Mouse (Mus musculus) c-Kit-positive CD71-positive TER-119-positive erythroid progenitor cells, embryonic 14.5 days (primary cell): ENCODE results near the gene Mxi1.

ENCODE experiments used
- DNase-seq: peaks from one replicate; pipeline ENCODE4 v3.0.0-alpha.2; 2013; ENCODE audit warnings: low spot score

Mxi1 gene

DNA sequence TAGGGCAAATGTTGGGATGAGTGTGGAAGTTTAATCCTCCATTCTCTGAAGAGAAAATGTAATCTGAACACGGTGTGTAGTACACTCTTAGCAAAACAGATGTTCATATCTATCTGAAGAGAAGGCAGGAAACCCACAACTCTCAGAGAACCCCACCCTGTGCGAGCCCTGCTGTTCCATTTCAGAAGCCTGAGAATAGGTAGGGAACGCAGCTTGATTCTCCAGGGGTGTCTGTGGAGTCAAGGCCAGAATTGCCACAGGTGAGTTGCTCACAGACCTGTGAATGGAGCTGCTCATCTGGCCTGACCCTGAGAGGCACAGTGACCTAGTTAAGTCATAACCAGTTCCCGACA is 10.5 kb upstream of the Mxi1 start:
- DNase-seq: no peak

DNA sequence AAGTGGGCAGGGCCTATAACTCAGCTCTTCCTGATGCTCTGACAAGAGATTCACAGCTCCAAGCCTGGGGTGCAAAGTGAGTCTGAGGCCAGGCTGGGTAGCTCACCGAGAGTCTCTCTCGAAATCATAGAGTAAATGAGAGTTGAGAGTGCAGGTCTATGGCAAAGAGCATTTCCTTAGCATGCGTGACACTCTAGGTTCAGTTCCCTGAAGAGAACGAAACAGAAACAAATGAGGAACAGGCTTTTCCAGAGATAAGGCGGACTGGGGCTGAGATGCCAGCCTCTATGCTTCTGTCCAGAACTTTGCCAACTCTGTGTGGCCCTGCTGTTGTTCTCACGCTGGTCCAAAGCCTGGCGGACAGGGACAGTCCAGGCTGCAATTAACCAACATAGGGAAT is 6.9 kb upstream of the Mxi1 start:
- no peak for DNase-seq

DNA sequence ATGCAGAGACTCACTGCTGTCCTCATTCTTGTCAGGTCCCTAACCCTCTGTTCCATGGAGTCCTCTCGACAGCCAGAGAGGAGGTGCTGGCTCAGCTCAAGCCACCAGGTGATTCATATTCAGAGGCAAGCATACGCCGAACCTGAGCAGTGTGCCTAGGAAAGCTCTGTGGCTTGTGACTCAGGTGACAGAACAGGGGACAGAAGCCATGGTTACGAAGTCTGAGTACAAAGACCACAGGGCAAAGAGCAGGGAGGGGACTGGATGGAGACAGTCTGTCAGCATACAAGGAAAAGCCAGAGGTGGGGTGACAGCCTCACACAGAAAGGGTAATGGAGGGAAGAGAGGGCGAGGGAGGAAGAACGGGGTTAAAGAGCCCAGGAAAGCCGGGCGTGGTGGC is 4.7 kb upstream of the Mxi1 start:
- no peak for DNase-seq

DNA sequence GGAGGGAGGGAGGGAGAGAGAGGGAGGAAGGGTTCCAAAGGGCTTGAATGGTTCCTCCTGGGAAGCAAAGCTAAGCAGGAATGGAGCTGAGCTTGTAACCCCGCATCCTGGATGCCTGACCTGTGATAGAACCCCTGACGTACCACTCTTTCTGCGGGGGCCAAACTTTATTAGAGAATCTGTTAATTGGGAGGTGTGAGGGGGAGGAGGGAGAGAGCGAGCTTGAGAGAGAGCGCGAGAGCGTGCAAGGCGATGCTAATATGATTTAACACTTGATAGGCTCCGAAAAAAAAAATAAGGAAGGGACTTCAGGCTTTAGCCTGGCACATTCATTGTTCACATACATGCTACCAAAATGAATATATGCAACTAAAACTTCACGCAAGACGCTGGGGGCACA is 3.6 kb upstream of the Mxi1 start:
- no peak for DNase-seq

DNA sequence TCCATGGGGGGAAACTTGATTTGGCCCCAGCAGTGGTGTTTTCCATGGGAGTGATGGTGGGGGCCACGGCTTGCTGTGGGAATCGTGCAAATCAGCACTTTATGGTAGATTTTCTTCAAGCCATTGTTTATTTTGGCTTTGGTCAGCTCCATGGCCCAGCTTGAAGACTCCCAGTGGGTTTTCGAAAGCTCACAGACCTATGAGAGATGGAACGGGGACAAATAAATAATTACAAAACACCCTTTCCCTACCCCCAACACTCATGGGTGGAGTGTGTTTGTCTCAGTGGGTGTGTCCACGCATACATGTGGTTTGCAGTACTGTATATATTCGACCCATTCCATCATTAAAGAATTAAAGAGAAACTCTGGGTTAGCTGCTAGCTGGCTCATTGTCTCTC is 3.1 kb upstream of the Mxi1 start:
- DNase-seq: no peak

DNA sequence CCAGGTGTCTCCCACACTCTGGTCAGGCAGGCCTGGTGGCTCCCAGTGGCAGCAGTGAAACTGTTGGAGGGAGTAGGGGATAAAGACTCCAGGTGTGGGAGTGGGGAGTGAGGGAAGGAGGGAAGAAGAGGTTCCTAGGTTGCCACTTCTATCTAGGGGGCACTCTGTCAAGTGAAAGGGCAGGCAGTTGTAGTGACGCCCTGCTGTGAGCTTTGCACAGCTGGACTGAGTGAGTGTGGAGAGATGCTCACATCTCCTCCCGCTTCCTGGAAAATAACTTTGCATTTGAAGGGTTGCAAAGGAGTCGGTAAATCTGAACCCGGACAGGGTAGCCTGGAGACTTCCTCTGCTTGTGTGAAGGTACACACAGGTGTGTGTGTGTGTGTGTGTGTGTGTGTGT is 687 bp upstream of the Mxi1 start:
- DNase-seq: no peak

DNA sequence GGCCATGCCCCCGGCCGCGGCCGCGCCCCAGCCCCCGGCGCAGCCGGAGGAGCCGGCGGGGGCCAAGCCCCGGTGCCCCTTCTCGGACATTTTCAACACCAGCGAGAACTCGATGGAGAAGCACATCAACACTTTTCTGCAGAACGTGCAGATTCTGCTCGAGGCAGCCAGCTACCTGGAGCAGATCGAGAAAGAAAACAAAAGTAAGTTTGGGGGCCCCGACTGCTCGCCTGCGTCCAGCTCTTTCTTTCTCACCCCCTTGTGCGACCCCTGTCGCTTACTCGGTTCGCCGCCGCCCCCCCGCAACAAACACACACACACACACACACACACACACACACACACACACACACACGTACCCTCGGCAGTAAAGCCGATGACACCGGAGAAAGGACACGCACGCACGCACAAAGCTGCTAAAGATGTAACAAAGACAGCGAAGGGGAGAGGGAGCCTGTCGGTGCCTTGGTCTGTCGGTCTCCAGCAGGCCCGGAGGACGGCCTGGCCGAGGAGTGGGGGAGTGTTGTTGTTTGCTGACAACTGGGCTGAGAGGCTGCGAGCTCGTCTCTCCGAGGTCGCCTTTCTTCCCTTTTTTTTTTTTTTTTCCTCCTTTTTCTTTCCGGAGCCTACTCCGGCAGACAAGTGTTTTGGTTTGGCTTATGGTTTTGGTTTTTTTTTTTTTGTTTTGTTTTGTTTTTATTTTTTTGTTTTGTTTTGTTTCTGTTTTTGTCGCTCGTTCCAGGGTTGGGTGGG is 629 bp downstream of the Mxi1 start:
- DNase-seq: peak; percentile 56

DNA sequence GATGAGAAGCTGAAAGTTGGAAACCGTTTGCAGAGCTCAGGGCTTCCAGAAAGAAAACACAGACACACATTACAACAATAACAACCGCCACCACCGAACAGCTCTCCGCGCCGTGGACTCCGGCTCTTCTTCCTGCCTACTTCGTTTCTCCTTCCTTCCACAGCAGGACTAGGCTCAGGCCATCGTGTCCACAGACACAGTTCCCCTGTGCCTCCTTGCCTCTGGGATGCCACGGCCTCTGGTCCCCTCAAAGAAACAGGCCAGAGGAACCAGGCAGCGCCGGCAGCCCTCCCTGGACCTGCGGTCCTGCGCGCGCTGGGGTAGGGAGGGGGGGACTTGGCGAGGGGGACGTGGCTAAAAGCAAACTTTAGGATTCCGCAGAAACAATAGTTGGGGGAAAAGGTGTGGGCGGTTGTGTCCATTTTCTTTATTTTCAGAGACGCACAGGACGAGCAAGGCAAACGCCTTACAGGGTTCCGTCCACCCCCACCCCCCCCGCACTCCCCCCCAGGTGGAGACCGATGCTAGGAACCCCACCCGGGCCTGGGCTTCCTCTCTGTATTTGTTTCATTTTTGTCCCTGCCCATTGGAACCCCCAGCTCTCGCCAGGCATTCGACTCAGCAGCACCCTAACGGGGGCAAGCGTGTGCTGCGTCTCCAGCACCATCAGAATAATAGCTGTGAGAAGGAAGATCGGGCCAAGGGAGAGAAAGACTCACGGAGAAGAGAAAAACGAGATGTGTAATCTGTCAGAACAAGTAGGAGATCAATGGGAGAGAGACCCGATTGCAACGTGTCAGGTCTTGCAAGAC is 1.4 kb downstream of the Mxi1 start:
- DNase-seq: no peak

DNA sequence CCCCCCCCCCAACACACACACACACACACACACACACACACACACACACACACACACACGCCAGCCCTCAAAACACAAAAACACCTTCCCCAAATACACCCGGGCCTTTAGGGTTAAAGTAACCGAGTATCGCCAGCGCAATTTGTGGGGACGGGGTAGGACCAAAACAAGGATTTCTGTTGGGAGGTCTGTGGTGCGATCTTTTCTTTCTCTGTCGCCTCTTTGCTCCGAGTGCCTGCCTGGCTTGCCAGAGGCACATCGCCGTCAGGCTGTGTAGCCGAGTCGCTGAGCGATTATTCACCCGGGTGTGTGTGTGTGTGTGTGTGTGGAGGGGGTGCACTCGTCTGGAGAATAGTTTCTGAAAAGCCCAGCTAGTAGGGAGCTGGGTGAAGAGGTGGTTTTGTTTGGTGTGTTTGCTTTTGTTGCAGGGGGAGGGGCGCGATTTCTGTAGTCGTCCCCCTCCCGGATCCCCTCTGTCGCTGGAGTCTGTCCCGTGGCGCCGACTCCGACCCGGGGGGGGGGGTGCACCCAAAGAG is 2.1 kb downstream of the Mxi1 start:
- peak; percentile 53 for DNase-seq

DNA sequence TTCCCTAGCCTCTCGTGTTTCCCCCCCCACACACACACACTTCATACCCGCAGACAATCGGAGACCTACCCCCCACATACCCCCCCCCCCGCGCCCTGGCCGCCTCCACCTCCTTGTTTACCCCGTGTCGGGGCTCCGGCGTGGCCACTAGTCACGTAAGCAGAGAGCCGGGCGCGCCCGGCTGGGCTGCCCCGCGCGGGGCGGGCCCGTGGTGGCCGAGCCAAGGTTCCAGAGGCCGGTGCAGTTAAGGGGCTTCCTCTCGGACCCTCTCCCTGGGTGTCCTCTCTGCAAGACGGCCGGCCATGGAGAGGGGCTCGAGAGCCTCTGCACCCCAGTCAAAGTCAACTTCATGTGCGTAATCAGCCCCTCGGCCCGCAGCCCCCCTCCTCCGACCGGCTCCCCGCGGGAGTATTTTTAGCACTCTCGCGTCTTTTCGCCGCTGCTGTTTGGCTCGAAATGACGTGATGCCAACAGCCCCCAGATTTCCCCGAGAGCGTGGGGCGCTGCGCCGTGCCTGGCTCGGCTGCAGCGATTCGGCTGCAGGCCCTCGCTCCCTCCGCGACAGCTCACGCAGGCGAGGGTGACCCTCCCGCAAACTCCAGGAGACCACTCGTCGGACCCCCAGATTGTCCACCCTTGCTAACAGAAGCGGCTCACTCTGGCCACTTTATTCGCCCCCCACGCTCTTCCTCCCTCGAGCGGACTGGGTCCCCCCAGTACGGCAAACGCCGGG is 2.8 kb downstream of the Mxi1 start:
- peak; percentile 46 for DNase-seq

DNA sequence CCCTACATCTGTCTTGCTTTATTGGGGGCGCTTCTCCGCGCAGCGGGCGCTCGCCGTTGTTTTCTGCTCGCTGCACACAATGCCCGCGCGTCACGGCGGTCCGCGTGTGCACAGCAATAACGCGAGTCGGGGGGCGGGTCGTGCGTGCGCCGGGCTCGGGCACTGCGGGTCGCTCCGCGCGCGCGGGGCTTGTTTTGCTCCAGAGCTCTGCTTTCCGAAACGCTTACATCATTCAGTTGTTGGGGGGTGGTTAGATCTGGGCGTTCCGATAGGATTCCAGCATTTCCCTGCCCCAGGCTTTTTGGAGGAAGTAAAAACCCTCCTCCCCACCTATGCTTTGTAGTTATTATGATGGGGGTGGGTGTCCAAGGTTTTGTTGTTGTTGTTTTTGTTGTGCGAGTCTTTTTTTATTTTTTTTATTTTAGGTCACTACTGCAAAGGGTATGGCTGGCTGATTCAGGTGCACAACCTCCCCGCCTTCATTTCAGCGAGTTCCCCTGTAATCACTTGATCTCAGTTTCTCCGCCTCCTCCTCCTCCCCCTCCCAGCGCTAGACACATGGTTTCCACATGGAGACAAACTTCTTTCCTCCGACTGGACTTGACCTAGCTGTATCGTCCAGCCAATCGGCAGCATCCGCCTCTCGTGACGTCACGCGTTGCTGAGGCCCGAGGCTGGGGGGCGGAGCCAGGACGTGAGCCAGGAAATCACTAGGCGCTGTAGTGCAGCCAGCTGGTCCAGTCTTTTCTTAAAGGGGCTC is 3.5 kb downstream of the Mxi1 start:
- DNase-seq: peak; percentile 99

DNA sequence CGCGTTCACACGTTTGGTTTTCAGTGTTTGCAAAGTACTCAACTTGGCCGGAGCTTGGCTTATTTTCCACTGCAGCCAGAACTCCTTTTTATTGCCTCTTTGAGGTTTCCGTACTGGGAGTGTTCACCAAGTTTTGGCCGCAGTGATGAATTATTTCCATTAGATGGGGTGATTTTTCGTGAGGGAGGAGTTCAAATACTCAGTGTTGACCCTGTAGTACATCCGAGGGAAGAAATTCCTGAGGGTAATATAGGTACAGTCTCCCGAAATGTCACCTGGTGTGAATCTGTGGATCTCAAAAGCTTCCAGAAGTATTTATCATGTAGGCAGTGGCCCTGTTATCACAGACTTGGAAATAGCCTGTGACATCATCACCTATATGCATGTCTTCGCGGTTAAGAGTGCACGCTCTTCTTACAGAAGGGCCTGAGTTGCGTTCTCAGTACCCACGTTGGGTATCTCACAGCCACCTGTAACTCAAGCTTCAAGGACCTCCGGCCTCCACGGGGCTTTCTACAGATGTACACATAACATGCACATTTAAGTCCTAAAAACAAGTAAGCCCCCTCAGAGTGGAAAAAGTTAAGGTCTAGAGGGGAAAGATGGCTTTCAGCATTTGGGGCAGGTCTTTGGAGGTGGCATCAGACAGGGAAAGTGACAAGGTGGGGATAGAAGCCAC is 4.4 kb downstream of the Mxi1 start:
- no peak for DNase-seq

DNA sequence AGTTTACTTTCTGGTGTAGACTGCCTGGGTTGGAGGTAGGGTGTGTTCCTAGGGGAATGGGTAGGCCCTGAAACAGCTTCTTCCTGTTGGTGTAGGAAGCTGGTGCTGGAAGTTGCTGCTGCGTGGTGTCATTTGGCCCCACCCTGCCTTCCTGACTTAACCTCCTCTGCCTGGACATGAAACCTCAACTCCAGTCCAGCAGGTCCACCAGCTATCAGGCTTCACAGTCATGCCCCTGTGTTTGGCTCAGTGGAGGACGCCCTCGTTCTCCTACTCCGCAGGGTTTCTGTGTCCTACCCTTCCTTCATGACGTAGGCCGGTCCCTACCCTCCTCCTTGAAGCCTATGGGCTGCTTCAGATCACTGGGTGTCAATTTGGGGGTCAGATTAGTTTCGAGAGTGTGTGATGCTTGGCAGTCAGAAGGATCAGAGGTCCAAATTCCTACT is 4.9 kb downstream of the Mxi1 start:
- no peak for DNase-seq

DNA sequence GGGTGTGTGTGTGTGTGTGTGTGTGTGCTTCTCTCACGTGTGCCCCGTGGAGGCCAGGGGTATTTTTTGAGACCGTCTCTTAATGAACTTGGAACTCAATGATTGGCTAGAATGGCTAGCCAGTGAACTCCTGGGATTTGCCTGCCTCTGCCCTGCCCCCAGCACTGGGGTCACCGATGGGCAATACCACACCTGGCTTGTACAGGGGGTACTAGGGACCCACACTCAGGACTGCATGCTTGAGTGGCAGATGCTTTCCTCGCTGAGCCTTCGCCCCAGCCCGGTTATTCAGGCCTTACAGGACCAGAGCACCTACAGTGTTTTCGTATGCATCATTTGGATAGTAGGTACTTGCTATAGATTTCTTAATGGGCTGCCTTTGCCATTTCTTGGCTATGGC is 5.8 kb downstream of the Mxi1 start:
- DNase-seq: no peak

DNA sequence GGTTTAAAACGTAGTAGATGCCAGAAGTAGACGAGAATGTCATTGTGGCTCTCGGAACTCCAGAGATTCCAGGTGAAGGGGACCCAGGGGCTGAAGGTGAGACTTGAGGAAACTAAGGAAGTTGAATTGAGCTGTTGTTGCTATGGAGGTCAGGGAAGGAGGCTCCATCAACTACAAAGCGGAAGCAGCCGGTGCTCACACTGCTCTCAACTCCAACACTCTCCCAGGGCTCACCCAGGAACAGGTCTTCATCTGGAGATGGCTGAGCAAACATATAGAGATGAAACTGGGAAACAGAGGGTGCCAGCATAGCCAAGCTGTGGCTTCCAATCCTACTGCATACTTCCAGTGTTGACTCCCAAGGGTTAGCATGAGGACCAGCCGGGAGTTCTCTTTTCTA is 6.6 kb downstream of the Mxi1 start:
- no peak for DNase-seq

DNA sequence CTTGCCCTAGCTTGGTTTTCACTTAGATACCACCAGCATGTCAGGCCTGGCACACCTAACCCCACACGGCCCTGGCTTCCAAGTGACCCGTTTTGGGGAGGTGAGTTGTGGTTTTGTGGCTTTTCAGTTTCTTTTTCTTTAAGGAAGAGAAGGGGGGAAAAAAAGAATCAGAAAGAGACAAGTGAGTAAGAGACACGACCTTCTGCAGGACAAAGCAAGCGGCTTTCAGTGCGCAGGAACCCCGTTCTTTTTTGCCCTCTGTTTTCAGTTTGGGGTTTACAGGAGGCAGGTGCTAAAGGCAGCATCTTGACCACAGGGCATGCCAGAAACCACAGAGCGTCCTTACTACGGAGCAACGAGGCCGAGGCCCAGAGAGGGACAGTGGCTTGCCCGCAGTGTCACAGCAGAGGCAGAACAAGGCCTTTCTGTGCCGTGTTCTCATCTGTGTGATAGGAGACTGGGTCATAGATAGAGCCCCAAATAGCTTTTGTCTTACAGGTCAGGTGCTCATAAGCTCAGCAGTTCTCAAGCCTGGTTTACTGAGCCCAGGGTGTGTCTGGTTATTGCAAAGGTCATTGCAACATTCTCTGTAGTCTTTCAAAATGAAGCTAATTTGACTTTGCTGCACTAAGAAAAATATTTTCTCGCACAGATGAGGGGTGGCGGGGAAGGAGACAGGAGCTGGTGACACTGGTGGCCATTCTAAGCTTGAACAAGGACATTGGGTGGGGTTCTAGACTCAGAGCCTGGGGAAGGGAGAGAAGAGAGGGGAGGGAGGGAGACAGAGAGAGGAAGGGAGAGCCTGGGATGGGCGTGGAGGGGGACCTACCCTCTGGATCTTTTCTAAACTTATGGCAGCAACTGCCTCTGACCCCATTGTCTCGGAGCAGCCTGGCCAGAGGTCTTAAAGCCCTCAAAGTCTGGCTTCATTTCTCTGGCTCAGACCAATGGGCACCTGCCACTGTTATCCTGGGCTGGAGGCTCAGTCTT is 8.1 kb downstream of the Mxi1 start:
- no peak for DNase-seq

DNA sequence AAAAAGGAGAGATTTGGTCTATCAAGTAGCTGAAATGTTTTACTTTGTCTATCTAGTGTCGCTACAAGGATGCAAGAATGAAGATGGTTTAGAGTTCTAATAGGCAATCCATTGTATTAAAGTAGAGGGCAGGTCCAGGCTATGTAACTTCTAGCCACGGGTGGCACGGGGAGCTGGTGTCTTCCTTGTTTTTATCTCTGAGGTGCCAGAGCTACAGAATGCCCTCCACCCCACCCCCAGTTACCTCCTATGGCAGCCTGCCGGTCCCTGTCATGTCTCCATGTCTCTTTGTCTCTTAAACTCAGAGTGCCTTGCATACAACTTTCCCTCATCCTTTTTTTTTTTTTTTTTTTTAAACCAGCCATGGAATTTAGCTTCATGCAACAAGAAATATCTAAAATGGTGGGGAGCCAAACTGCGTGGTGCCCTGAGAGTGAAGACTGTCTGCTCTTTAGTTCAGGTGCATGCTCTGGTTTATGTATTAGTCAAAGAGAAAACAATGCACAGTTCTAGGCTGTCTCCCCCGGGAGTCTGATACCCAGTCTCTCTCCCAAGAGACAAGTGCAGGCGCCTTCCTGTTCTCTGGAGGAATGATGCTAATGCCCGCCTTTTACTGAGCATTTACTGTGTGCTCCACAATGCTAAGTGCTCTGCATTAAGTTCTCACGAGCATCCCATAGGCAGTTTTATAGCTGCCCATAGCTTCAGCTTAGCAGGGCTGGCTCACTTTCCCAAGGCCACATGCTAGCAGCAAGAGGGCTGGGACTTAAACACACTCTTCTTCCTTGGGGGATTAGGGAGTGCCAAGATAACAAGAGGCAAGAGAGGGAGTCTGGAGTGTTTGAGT is 10.2 kb downstream of the Mxi1 start:
- no peak for DNase-seq

DNA sequence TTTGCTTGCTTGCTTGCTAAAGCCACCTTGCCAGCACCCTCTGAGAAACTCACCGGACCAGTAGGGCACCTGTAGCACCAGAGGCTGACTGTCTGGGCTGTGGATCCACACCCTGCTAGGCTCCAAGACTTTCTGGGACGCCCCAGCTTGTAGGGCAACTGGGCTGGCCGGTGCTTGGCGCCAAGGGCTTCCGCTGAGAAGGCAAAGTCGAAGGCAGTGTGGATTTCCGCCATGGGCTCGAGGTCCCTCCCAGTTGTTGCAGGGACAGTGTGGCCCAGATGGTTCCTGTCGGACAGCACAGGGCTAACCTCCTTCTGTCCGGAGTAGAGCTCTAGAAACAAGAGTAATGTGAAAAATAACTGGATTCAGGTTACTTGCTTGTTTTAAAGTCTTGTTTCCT is 11.0 kb downstream of the Mxi1 start:
- no peak for DNase-seq

DNA sequence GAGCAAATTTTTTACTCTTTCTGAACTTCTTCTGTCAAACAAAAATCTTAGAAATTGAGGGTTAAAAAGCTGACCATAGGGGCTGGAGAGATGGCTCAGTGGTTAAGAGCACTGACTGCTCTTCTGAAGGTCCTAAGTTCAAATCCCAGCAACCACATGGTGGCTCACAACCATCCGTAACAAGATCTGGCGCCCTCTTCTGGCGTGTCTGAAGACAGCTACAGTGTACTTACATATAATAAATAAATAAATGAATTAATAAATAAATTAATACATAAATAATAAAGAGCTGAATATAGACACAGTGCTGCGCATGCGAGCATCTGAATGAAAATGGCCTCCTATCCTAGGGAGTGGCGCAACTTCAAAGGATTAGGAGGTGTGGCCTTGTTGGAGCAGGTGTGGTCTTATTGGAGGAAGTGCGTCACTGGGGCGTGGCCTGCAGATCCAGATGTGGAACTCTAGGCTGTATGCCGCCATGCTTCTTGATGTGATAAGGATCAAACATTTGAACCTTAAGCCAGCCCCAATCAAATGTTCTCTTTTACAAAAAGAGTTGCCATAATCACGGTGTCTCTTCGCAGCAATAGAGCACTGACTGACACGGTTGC is 12.2 kb downstream of the Mxi1 start:
- no peak for DNase-seq
